Mouse (Mus musculus): ENCODE data around the gene Olfr1323. TPM values are rescaled to one million over a fixed set of nuclear protein-coding genes. Genes with fewer than 3 reads are reported as not detected.

Gene Olfr1323
- not detected for total RNA-seq (2023)

DNA sequence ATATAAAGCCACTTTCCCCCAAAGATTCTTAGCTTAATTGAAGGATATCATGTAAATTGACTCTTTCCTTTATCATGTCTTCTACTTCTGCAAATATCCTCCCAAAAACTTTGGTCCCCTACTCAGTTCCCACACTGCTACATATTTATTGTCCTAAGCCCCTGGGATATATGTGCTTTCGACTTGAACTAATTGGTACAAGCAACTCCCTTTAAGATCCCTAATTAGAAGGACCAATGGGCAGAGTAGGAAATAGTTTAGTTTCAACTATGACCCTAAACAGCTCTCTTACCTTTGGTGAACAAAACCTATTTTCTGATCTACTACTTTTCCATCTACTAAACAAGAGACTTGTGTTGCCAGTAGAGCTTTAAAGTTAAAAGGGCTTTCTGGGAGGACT lies at the start of gene Olfr1323:
Gene Olfr1323 (minus strand): TSS at position 101 of the 400 bp plus-strand sequence.

Other genes starting within 250 kb of the Olfr1323 start
- gene Igsf1, start 221.6 kb downstream of the Olfr1323 start, total RNA-seq (2023) = not detected
- gene Olfr1322, start 127.9 kb downstream of the Olfr1323 start, total RNA-seq (2023) = not detected

All from CD4-positive naive resting alpha-beta T cell, adult 57 days (primary cell).